Mouse (Mus musculus) stomach, postnatal 0 days (tissue): ENCODE data around the gene Tulp2.
A peak's percentile ranks its signal among the peaks of the same experiment; 100 is the strongest.

ENCODE experiments used
- CTCF ChIP-seq: IDR thresholded peaks from 2 replicates; pipeline ENCODE4 v1.5.1; 2016; ENCODE audit warnings: antibody characterized with exemption, low read depth, mild to moderate bottlenecking, moderate library complexity
- EP300 ChIP-seq: optimal IDR thresholded peaks from 2 replicates; pipeline ENCODE3; 2016; ENCODE audit warnings: antibody characterized with exemption

DNA sequence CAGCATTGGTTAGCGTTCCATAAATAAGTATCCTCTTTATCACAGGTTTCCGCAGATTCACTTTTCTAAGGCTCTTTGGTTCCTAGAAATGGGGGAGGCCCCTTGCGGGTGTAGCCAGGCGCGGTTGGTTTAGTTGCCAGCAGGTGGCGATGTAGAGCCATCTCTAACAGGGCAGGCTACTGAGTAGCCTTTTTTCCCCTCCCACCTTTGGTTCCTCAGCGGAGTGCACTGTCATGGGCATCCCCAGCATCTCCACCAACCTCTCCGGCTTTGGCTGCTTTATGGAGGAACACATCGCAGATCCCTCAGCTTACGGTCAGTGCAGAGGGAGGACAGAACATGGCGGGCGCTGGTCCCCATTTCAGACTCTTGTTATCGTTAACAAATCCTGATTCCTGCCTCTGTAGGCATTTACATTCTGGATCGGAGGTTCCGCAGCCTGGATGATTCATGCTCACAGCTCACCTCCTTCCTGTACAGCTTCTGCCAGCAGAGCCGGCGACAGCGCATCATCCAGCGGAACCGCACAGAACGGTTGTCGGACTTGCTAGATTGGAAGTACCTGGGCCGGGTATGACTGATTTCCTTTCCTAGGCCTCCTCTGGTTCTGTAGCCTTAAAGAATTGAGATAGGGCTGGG lies 30.2 kb upstream of the Tulp2 start:
- TF ChIP-seq EP300 (no peak), CTCF (peak; percentile 91)
